Mouse (Mus musculus): ENCODE data around the gene Erf. TPM values are rescaled to one million over a fixed set of nuclear protein-coding genes. Genes with fewer than 3 reads are reported as not detected.

Erf gene
- polyA plus RNA-seq, 1 experiment from 2014 or later, result 6.5 TPM

GRCm38 (mm10) chr7:25230690-25231285 is 19.8 kb downstream of the Erf start:
- Histone ChIP-seq H3K36me3 (peaks cover 100% of the 10 kb centered on the region), H3K27ac (no peak overlapping the region; the same call in 1 of the 2 replicates), H3K4me2 (no peak overlapping the region), H3K4me1 (peaks cover 26% of the 10 kb centered on the region), H3K9ac (no peak overlapping the region), H3K4me3 (no peak overlapping the region), H3K9me3 (replicated peaks) (no peaks in the 10 kb centered on the region), H3K27me3 (replicated peaks) (no peaks in the 10 kb centered on the region)
- 84% methylated on average over 9 of the region's 9 CpGs for WGBS (ENCODE audit: insufficient replicate concordance)
- no peak for ATAC-seq

- Histone ChIP-seq H3K9ac (no peak overlapping the region), H3K9me3 (replicated peaks) (no peaks in the 10 kb centered on the region), H3K36me3 (peaks cover 100% of the 10 kb centered on the region), H3K4me1 (peaks cover 26% of the 10 kb centered on the region), H3K4me2 (no peak overlapping the region), H3K4me3 (no peak overlapping the region), H3K27ac (no peak overlapping the region), H3K27me3 (replicated peaks) (no peaks in the 10 kb centered on the region)
- 88% methylated on average over 1 of the region's 1 CpGs for WGBS (ENCODE audit: insufficient replicate concordance)
- ATAC-seq, result no peak
Measured at GRCm38 (mm10) chr7:25227523-25228300, 22.8 kb downstream of the Erf start.

GRCm38 (mm10) chr7:25222275-25222967 is 28.1 kb downstream of the Erf start:
- Histone ChIP-seq H3K27ac (peak overlapping the region; percentile 99), H3K4me1 (peaks cover 50% of the 10 kb centered on the region), H3K4me2 (peak overlapping the region; percentile 91), H3K9ac (peak overlapping the region; percentile 96), H3K9me3 (replicated peaks) (no peaks in the 10 kb centered on the region), H3K4me3 (peak overlapping the region; percentile 90), H3K27me3 (replicated peaks) (no peaks in the 10 kb centered on the region), H3K36me3 (peaks cover 63% of the 10 kb centered on the region)
- WGBS (ENCODE audit: insufficient replicate concordance), result 64% methylated on average over 10 of the region's 10 CpGs
- no peak for ATAC-seq

- peaks cover 55% of the 10 kb centered on the region for H3K4me1 ChIP-seq
- H3K9ac ChIP-seq, result peak within 1 kb of the TSS; percentile 96
- H3K27ac ChIP-seq, result peak within 1 kb of the TSS; percentile 99
- H3K4me3 ChIP-seq, result peak within 1 kb of the TSS; percentile 90
- H3K9me3 ChIP-seq (replicated peaks), result no peaks in the 10 kb centered on the region
- H3K4me2 ChIP-seq, result peak within 1 kb of the TSS; percentile 91
- H3K27me3 ChIP-seq (replicated peaks), result no peaks in the 10 kb centered on the region
- H3K36me3 ChIP-seq, result peaks cover 63% of the 10 kb centered on the region
- under 1% methylated on average over 45 of the region's 45 CpGs for WGBS (ENCODE audit: insufficient replicate concordance)
- peak; percentile 85 for ATAC-seq
Measured at GRCm38 (mm10) chr7:25221102-25221883, 29.3 kb downstream of the Erf start, which contains the start of gene Zfp526. TSS of gene Zfp526 (plus strand) at chr7:25221425.

GRCm38 (mm10) chr7:25220457-25221101 is 30.0 kb downstream of the Erf start, which contains the start of gene Dedd2:
TSS of gene Dedd2 (minus strand) at chr7:25220615.
- WGBS (ENCODE audit: insufficient replicate concordance), result 4% methylated on average over 20 of the region's 20 CpGs
- ATAC-seq, result peak; percentile 38
- Histone ChIP-seq H3K27me3 (replicated peaks) (no peaks in the 10 kb centered on the region), H3K4me1 (peaks cover 57% of the 10 kb centered on the region), H3K27ac (peak within 1 kb of the TSS; percentile 99), H3K4me2 (peak within 1 kb of the TSS; percentile 91), H3K36me3 (peaks cover 63% of the 10 kb centered on the region), H3K9me3 (replicated peaks) (no peaks in the 10 kb centered on the region), H3K9ac (peak within 1 kb of the TSS; percentile 96), H3K4me3 (peak within 1 kb of the TSS; percentile 90)

GRCm38 (mm10) chr7:25219756-25220456 is 30.7 kb downstream of the Erf start:
- no peaks in the 10 kb centered on the region for H3K9me3 ChIP-seq (replicated peaks)
- H3K4me1 ChIP-seq, result peaks cover 63% of the 10 kb centered on the region
- peak; percentile 70 for ATAC-seq
- H3K27ac ChIP-seq, result peak overlapping the region; percentile 99
- peak overlapping the region; percentile 96 for H3K9ac ChIP-seq
- H3K4me3 ChIP-seq, result peak overlapping the region; percentile 90
- 1% methylated on average over 31 of the region's 31 CpGs for WGBS (ENCODE audit: insufficient replicate concordance)
- peaks cover 63% of the 10 kb centered on the region for H3K36me3 ChIP-seq
- no peaks in the 10 kb centered on the region for H3K27me3 ChIP-seq (replicated peaks)
- peak overlapping the region; percentile 91 for H3K4me2 ChIP-seq

- Histone ChIP-seq H3K4me2 (peak overlapping the region; percentile 91), H3K9me3 (replicated peaks) (no peaks in the 10 kb centered on the region), H3K4me3 (peak overlapping the region; percentile 90), H3K4me1 (peaks cover 65% of the 10 kb centered on the region), H3K27me3 (replicated peaks) (no peaks in the 10 kb centered on the region), H3K27ac (peak overlapping the region; percentile 99), H3K9ac (peak overlapping the region; percentile 96), H3K36me3 (peaks cover 63% of the 10 kb centered on the region)
- WGBS (ENCODE audit: insufficient replicate concordance), result 1% methylated on average over 16 of the region's 16 CpGs
- no peak for ATAC-seq
Measured at GRCm38 (mm10) chr7:25219416-25219750, 31.2 kb downstream of the Erf start.

- Histone ChIP-seq H3K4me1 (peaks cover 63% of the 10 kb centered on the region), H3K4me3 (peak overlapping the region; percentile 90), H3K36me3 (peaks cover 63% of the 10 kb centered on the region), H3K9ac (peak overlapping the region; percentile 96), H3K27me3 (replicated peaks) (no peaks in the 10 kb centered on the region), H3K27ac (peak overlapping the region; percentile 99), H3K9me3 (replicated peaks) (no peaks in the 10 kb centered on the region), H3K4me2 (peak overlapping the region; percentile 91)
- under 1% methylated on average over 53 of the region's 53 CpGs for WGBS (ENCODE audit: insufficient replicate concordance)
- ATAC-seq, result peak; percentile 17
Measured at GRCm38 (mm10) chr7:25218705-25219415, 31.7 kb downstream of the Erf start.

GRCm38 (mm10) chr7:25217653-25218395 is 32.7 kb downstream of the Erf start:
- Histone ChIP-seq H3K4me2 (peak overlapping the region; percentile 91), H3K9ac (peak overlapping the region; percentile 96), H3K4me1 (peaks cover 57% of the 10 kb centered on the region), H3K4me3 (peak overlapping the region; percentile 90), H3K36me3 (peaks cover 63% of the 10 kb centered on the region), H3K27me3 (replicated peaks) (no peaks in the 10 kb centered on the region), H3K27ac (peak overlapping the region; percentile 99), H3K9me3 (replicated peaks) (no peaks in the 10 kb centered on the region)
- ATAC-seq, result no peak
- WGBS (ENCODE audit: insufficient replicate concordance), result 64% methylated on average over 12 of the region's 12 CpGs

GRCm38 (mm10) chr7:25214172-25214571 is 36.4 kb downstream of the Erf start:
- Histone ChIP-seq H3K9me3 (replicated peaks) (no peaks in the 10 kb centered on the region), H3K4me1 (peaks cover 59% of the 10 kb centered on the region), H3K9ac (no peak overlapping the region), H3K36me3 (peaks cover 95% of the 10 kb centered on the region), H3K4me3 (no peak overlapping the region), H3K4me2 (no peak overlapping the region), H3K27ac (0 out of 2 replicates have a peak overlapping the region, but pooled peaks have one; percentile 12), H3K27me3 (replicated peaks) (no peaks in the 10 kb centered on the region)
- WGBS (ENCODE audit: insufficient replicate concordance), result 92% methylated on average over 2 of the region's 2 CpGs
- ATAC-seq, result no peak

Data from liver, embryonic 12.5 days (tissue).